Mouse (Mus musculus): ENCODE measurements around the gene Mpp2.
A peak's percentile ranks its signal among the peaks of the same experiment; 100 is the strongest.

The Mpp2 gene

GRCm38 (mm10) chr11:102034887-102035286 is 53.4 kb downstream of the Mpp2 start:
- no peak for DNase-seq

- no peak for DNase-seq
These were observed 55.2 kb downstream of the Mpp2 start for GRCm38 (mm10) chr11:102033055-102033591.

GRCm38 (mm10) chr11:102031149-102031548 is 57.2 kb downstream of the Mpp2 start:
- no peak for DNase-seq

- DNase-seq = no peak
These were observed 58.3 kb downstream of the Mpp2 start for GRCm38 (mm10) chr11:102029966-102030365.

GRCm38 (mm10) chr11:102029304-102029703 is 59.0 kb downstream of the Mpp2 start:
- DNase-seq = no peak

GRCm38 (mm10) chr11:102028087-102028816 is 60.1 kb downstream of the Mpp2 start, which contains the start of gene Mpp3:
TSS of gene Mpp3 (minus strand) at chr11:102028461.
- no peak for DNase-seq

DNA sequence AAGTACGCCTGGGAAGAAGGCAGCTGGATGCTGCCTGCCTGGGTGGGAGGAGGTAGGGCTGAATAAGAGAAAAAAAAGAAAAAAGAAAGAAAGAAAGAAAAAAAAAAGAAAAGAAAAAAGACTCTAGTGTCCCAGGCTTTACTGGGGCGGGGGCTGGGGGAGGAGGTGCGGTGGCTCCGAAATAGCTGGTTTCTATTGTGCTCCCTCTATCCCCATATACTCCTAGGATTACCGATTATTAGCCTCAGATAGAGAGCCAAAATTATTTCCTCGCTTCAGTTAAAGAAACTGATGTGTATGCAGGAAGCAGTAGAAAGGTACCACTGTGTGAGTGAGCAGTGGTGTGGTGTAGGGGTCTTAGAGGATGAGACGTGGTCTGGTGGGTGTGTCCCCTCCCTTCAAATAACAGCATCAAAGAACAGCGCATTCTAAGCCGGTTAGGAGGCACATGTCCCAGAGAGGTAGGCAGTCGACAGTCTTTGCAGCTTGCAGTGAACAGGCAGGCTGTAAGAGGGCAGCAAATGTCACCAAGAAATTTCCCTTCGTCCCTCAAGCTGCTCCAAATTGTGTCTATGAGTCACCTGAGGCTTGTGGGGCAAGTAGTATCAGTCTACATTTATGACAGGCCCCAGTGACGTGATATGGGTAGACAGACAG is 60.8 kb downstream of the Mpp2 start:
- no peak for DNase-seq

- peak in 1 of 2 experiments; percentile 16 for DNase-seq
These were observed 61.5 kb downstream of the Mpp2 start for GRCm38 (mm10) chr11:102026694-102027360.

DNA sequence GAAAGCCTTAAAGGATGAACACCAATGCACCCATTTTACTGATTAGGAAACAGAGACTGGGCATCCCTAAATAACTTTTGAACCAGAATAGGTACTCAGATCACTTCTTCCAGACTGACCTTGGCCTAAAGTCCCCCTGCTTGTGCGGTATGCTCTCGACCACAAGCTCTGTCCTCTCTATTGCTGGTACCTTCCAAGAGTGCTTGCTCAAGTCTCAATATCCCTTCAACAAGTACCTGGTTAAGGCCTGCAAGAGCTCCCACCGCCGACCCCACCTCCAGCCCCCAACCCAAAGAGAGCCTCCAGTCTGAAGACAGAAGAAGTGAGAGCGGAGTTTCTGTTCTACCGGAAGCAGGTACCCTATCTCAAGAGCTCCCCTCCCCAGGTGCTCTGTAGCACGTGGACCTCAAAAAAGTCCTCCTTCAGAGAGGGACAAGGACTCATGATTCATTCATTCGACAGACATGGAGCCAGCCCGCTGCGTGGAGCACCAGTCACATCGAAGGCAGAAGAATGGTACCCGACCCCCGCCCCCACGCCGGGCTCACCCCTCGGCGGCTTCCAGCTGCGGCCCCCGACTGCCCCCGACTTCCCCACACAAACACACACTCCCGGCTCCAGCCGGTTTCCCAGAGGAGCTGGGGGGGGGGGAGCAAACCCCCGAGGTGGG is 62.2 kb downstream of the Mpp2 start:
- DNase-seq = no peak

- no peak for DNase-seq
These were observed 63.0 kb downstream of the Mpp2 start for GRCm38 (mm10) chr11:102025354-102025753.

- no peak for DNase-seq
These were observed 63.4 kb downstream of the Mpp2 start for GRCm38 (mm10) chr11:102024875-102025274.

DNA sequence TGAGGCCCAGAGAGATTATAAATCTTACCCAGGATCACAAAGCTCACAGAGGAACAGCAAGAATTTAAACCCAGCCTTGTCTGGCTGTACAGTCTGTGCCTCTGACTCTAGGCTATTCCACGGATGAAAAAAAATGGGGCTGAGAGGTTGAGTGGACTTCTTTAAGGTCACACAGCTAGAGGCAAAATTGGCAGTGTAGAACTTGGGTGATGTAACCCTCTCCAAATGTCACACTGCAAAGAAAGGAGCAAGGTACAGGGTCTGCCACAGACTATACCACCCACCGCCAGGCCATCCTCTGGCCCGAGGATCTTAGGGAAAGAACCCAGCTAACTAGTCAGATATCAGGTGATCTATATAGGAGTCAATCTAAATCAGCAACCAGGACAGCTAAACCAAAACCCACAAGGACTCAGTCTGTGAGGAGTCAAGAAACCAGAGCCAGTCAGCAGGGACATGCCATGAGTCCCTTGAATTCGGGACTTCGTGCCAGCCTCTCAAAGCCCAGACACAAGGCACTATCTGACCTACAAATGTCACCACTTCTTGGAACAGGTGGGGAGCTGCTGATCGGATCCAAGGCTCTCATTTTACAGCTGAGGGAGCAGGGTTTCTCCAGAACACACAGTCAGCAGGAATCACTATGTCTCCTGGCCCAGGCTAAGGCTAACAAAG is 64.1 kb downstream of the Mpp2 start:
- DNase-seq = no peak

DNA sequence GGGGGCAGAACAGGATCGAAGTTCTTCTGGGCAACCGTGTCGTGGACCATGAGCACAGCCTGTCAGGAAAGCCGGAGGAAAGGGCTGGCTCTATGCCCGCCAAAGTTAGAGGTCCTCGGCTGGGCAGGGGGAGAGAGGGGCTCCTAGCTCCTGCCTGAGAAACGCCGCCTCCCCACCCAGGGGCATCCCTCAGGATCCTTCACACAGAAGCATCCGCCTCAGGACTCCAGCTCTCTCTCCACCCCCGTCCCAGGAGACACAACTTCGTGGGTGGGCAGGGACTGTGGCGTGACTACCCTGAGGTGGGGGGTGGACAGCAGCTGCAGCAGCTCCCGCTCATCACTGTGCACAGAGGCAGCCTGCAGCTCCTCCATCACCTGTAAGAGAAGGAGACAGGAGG is 64.9 kb downstream of the Mpp2 start:
- DNase-seq = no peak

GRCm38 (mm10) chr11:102021196-102021595 is 67.1 kb downstream of the Mpp2 start:
- no peak for DNase-seq

- no peak for DNase-seq
These were observed 68.6 kb downstream of the Mpp2 start for GRCm38 (mm10) chr11:102019736-102020135.

GRCm38 (mm10) chr11:102016136-102016535 is 72.2 kb downstream of the Mpp2 start:
- no peak for DNase-seq

DNA sequence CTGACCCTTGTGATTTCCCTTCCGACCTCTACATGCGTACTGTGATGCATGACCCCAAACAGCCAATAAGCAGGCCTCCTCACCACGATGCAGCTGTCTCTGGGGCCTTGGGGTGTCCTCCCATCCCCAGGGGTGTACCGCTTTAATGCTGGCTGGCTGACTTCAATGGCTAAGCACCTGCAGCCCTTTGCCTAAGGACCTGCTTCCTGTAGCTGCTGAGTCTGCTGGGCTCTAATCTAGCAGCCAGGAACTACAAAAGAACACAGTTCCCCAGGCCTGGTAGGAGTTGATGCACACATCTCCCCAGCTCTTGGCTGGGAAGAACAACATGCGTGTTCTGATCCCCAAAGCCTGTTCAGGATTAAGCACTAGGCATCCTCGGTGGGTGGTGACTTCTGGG is 72.8 kb downstream of the Mpp2 start:
- DNase-seq = no peak

DNA sequence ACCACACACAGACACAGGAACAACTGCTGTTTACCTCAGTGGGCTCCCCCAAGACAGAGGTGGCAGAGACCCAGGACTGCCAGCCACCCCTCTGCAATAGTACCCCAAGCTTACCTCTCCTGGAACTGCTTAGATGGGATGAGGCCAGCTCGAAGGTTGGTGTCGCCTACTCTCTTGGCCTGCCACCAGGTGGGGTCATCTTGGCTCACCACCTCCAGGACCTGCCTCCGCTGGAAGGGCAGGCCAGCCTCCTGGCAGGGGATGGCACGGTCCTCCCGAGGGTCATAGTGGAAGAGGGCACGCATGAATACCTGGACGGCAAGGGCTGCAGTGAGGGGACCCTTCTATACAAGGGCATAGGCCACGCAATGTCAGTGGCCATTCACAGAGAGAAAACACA is 75.1 kb downstream of the Mpp2 start:
- no peak for DNase-seq

DNA sequence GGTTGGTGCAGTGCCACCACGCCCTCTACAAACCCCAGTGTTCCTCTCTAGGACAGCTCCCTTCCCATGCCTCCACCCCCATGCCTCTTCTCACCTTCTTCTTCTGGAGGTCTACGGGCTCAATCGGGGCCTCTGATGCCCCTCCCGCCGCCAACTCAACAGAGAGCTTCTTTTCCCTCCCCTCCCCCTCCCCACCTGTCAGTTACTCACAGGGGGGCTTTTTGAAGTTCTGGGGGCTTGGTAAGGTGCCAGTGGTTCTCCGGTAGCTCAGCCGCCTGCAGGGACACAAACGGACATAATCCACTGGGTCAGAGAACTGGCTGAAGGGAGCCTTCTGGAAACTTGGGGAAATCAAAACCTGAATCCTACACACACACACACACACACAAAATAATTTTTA is 76.8 kb downstream of the Mpp2 start:
- no peak for DNase-seq

DNA sequence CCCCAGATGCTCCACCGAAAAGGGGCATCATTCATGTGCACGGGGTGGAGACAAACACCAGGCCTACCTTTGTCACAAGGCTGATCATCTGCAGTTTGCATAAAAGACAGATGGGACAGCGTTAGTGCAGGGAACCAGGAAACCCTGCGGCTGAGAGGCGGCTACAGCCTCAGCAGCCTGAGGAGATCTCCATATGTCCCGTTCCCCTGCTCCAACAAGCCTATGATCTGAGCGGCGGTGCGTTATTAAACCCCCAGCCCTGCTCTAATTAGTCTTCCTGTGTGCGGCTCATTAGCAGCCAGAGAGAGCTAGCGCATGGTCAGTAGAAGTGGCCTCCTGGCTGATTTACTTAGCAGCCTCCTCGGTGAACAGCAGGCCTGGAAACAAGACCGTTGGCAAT is 78.2 kb downstream of the Mpp2 start:
- DNase-seq = no peak

GRCm38 (mm10) chr11:102008954-102009637 is 79.2 kb downstream of the Mpp2 start:
- DNase-seq = no peak

- DNase-seq = no peak
These were observed 79.9 kb downstream of the Mpp2 start for GRCm38 (mm10) chr11:102008372-102008771.
